Mouse (Mus musculus): ENCODE measurements at regions not wholly inside any gene's neighbourhood (a gene's known extent, or its start where the extent isn't known, plus 50 kb on each side); places are given as distances from the start of the nearest gene placed in this dataset.

DNA sequence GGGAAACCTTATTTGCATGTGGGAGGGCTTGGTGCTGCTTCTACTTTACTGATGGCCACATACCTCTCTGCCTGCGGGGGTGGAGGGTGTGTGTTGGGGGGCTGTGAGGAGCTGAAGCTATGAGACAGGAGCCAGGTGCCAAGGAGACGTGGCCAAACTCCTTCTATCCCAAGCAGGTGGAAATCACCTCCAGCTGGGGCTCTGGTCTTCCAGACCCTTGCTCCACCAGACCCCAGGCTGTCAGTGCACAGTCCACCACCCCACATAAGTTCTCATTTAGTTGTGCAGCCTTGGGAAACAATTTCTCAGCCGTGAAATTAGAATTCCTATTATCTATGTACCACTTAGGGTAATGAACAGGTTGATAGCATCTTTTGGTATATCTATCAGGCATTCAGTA is 2085.8 kb downstream of the 9330182O14Rik start:
- no peak for TF ChIP-seq POLR2A (IDR thresholded peaks at IDR 0.05; ENCODE audit: borderline replicate concordance, extremely low read depth, insufficient read depth, insufficient read length, poor library complexity, severe bottlenecking)
- TF ChIP-seq CTCF (IDR thresholded peaks at IDR 0.05; ENCODE audit: borderline replicate concordance, extremely low read depth, insufficient read depth, insufficient read length) = no peak
